Mouse (Mus musculus) hindbrain, embryonic 14.5 days (tissue): ENCODE data around the gene Gm8947. TPM values are rescaled to one million over a fixed set of nuclear protein-coding genes. Genes with fewer than 3 reads are reported as not detected.
"Not testable (repeated sequence)": the region's sequence is repeated elsewhere in the genome, so short reads cannot be mapped to it uniquely, and the experiment has no call there.

Source experiments
- ATAC-seq: fragments of 200-750 bp; cut with Nextera tagmentation; 2 replicates; pipeline ENCODE4 v1.8.0; 2017; ENCODE audit warnings: moderate number of reproducible peaks, mild to moderate bottlenecking, moderate TSS enrichment, moderate library complexity; ENCODE audit not compliant: low FRiP score
- DNase-seq: peaks from one replicate; pipeline ENCODE4 v3.0.0-alpha.2; 2015; ENCODE audit warnings: low spot score
- H3K27ac ChIP-seq: fragments of 300-500 bp; sonication (generic); 2 replicates; pipeline ENCODE4 v1.5.1; 2014; ENCODE audit warnings: mild to moderate bottlenecking, moderate library complexity
- H3K27me3 ChIP-seq: fragments of 300-500 bp; sonication (generic); 2 replicates; pipeline ENCODE4 v1.6.1; 2014; ENCODE audit warnings: mild to moderate bottlenecking, low read length, mixed read lengths; ENCODE audit not compliant: control insufficient read depth, insufficient read depth
- H3K36me3 ChIP-seq: fragments of 300-500 bp; sonication (generic); replicated peaks from 2 replicates; pipeline ENCODE4 v1.6.1; 2014; ENCODE audit not compliant: control insufficient read depth, insufficient read depth
- H3K4me1 ChIP-seq: fragments of 300-500 bp; sonication (generic); replicated peaks from 2 replicates; pipeline ENCODE4 v1.6.1; 2014; ENCODE audit warnings: antibody characterized with exemption, low read length, mixed read lengths; ENCODE audit not compliant: control insufficient read depth, insufficient read depth
- H3K4me2 ChIP-seq: fragments of 300-500 bp; sonication (generic); replicated peaks from 2 replicates; pipeline ENCODE4 v1.6.1; 2014; ENCODE audit warnings: mild to moderate bottlenecking, moderate library complexity
- H3K4me3 ChIP-seq: fragments of 300-500 bp; sonication (generic); replicated peaks from 2 replicates; pipeline ENCODE4 v1.5.1; 2014; ENCODE audit warnings: mild to moderate bottlenecking, low read length
- H3K9ac ChIP-seq: fragments of 300-500 bp; sonication (generic); 2 replicates; pipeline ENCODE4 v1.6.1; 2014
- H3K9me3 ChIP-seq: fragments of 300-500 bp; sonication (generic); 2 replicates; pipeline ENCODE4 v1.6.1; 2016; ENCODE audit warnings: low read length; ENCODE audit not compliant: control insufficient read depth
- WGBS: fragments of 180-500 bp; shearing (Covaris S2); extraction: QIAGEN DNeasy Blood & Tissue Kit; methylation state at CpG from one replicate; pipeline ENCODE4 v1.1.7; 2014; 5-methylcytosine and 5-hydroxymethylcytosine counted together
- polyA plus RNA-seq: library from polyadenylated mRNA; unstranded; fragments of >200 nt; fragmentation: Nextera tagmentation; extraction: Ambion mirVana; gene quantifications from 2 replicates; pipeline ENCODE4 v1.2.1, GENCODE M21; 2014

The Gm8947 gene
- not detected in 2 replicates for polyA plus RNA-seq

DNA sequence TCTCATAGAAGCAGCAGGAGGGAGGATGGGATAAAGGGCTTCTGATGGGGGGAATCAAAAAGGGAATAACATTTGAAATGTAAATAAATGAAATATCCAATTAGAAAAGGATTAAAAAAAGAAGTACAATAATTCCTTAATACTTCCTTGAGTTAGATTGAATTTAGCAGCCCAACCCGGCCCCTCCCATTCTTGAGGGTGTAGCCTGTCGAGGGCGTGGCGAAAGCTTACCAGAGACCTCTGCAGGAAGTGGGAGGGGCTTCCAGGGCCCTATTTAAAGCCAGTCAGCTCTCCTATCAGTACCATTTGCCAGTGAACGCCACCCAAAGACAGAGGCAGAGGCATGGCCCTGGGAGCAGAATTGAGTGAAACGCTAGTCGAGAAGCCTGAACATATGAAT is at the start of gene Gm8947:
TSS of gene Gm8947 (plus strand) at position 302 of the 400 bp plus-strand sequence.
- H3K36me3 ChIP-seq, H3K9ac ChIP-seq, H3K4me2 ChIP-seq, DNase-seq, ATAC-seq, H3K27ac ChIP-seq, H3K4me3 ChIP-seq, H3K9me3 ChIP-seq, H3K4me1 ChIP-seq, H3K27me3 ChIP-seq: not testable (repeated sequence)
- no CpG with 5 or more reads among the region's 7 CpGs for WGBS

DNA sequence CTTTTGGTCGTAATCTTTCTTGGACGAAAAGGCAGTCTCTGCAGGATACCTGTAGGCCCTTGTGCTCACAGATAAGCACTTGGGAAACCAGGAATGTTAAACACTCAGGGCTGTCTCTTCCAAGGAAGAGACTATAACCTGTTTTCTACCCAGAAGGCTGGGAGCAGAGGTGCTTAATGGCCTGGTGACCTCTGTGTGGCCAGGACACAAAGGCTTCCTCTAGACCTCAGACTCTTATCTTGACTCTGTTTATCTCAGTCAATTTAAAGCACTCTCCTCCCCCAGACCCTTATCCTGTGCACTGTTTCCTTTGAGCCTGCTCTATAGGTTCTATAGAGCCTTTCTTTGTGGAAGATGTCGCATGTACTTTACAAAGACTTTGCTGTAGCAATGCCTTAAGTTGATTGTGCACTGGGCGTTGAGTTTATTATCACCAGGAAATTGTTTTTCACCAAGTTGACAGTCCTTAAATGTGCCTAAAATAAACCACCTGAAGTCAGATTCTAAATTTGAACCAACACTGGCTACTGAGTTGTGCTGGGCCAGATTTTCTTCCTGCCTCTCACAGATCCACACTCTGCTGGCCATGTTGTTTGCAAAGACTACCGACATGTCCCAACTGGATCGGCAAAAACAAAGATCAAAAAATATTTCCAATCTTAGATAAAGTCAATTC is 47.6 kb upstream of the Gm8947 start:
- no peak overlapping the region for H3K27ac ChIP-seq
- no peak overlapping the region for H3K4me2 ChIP-seq
- no peaks in the 10 kb centered on the region for H3K36me3 ChIP-seq
- H3K9ac ChIP-seq, result no peak overlapping the region
- H3K4me3 ChIP-seq, result no peak overlapping the region
- H3K4me1 ChIP-seq, result no peaks in the 10 kb centered on the region
- DNase-seq (no peak), ATAC-seq (no peak)
- no peaks in the 10 kb centered on the region for H3K9me3 ChIP-seq
- 79% methylated on average over 6 of the region's 6 CpGs for WGBS
- H3K27me3 ChIP-seq, result no peaks in the 10 kb centered on the region

DNA sequence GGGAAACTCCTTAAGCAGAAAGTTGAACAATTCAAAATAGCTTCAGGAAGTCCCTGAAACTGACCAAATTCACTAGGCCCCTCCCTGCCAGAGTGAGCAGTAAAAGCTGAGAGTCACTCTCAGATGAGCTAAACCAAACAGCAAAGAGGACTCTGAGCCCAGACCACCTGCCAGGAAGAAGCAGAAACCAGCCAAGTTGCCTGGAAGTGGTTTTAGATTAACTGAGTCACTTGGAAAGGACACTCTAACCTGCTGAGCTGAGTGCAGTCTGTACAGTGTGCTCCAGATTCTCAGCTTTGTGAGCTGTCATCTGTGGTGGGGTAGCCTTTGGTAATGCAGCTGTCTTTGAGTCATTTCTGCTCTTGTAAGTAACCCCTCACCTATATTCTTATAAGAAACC is 44.4 kb upstream of the Gm8947 start:
- ATAC-seq (no peak), DNase-seq (no peak)
- Histone ChIP-seq H3K36me3 (no peaks in the 10 kb centered on the region), H3K27ac (no peak overlapping the region), H3K9ac (no peak overlapping the region), H3K27me3 (no peaks in the 10 kb centered on the region), H3K9me3 (no peaks in the 10 kb centered on the region), H3K4me1 (no peaks in the 10 kb centered on the region), H3K4me3 (no peak overlapping the region), H3K4me2 (no peak overlapping the region)

DNA sequence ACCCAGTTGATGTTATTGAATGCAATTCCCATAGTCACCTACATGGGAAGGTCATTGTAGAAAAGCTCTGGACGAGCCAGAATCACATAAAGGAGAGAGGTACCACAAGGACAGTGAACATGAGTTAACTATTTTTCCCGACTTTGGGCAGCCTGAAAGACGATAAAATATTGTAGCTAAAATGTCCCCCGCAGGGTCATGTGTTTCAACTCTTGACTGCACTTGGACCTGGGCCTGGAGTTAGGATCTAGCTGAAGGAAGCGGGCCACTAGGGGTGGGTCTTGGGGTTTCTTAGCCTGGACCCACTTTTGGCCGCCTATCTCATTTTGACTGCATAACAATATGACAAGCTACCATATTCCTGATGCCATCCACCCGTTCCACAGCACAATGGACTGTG is 42.0 kb upstream of the Gm8947 start:
- 89% methylated on average over 7 of the region's 7 CpGs for WGBS
- Histone ChIP-seq H3K9me3 (no peaks in the 10 kb centered on the region), H3K4me1 (no peaks in the 10 kb centered on the region), H3K27ac (no peak overlapping the region), H3K4me3 (no peak overlapping the region), H3K4me2 (no peak overlapping the region), H3K36me3 (no peaks in the 10 kb centered on the region), H3K27me3 (no peaks in the 10 kb centered on the region), H3K9ac (no peak overlapping the region)
- ATAC-seq (no peak), DNase-seq (no peak)

DNA sequence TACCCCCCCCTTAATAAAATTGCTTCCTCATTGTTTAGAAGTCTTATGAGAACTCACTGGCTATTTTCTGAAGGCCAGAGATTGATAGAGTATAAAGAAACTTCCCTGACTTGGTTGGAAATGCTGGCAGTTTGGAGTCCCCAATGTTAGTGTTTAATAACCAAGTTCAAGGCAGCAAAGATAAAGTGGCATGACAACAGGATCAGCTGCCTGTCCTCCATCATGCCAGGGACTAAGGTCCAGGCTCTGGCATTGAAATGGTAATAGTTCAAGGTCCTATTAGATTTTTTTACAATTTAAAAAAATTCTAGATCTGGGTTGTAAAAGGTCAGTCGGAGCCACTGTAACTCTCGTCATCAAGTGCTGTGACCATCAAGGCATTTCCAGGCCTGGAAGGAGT is 41.1 kb upstream of the Gm8947 start:
- 63% methylated on average over 2 of the region's 2 CpGs for WGBS
- no peak overlapping the region for H3K27ac ChIP-seq
- H3K9me3 ChIP-seq, result no peaks in the 10 kb centered on the region
- no peak overlapping the region for H3K4me3 ChIP-seq
- no peaks in the 10 kb centered on the region for H3K4me1 ChIP-seq
- ATAC-seq, result no peak
- H3K4me2 ChIP-seq, result no peak overlapping the region
- H3K9ac ChIP-seq, result no peak overlapping the region
- H3K36me3 ChIP-seq, result no peaks in the 10 kb centered on the region
- H3K27me3 ChIP-seq, result no peaks in the 10 kb centered on the region
- no peak for DNase-seq

DNA sequence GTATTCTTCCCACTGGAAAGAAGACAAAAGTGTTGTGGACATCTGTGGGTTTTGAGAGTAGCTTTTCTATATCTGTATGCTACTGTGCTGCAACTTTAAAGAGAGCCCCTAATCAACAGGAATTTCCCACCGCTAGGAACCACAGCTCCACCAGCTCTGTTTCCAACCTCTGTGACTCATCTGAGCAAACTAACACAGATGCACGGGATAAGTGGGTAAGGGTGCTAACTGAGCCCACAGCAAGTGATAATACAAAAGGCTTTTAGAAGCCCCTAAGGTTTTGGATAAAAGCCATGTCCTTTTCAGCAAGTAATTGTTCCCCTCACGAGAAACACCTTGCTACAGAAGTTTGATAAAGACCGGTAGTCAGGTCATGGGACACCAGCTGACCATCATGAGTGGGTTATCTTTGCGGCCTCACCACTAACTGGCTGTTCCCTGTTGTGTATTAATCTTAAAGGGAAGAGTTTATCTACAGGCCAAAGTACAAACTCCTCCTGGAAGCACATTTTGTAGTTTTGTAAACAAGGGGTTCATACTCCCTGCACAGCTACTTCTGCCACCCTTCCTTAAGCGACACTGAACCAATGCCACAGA is 39.0 kb upstream of the Gm8947 start:
- Histone ChIP-seq H3K36me3 (no peaks in the 10 kb centered on the region), H3K9me3 (no peaks in the 10 kb centered on the region), H3K4me1 (0 out of 2 replicates have a peak, but pooled peaks cover 7% of the 10 kb centered on the region), H3K9ac (no peak overlapping the region), H3K4me2 (no peak overlapping the region), H3K27ac (no peak overlapping the region), H3K4me3 (no peak overlapping the region), H3K27me3 (no peaks in the 10 kb centered on the region)
- ATAC-seq (no peak), DNase-seq (no peak)
- 87% methylated on average over 6 of the region's 6 CpGs for WGBS

DNA sequence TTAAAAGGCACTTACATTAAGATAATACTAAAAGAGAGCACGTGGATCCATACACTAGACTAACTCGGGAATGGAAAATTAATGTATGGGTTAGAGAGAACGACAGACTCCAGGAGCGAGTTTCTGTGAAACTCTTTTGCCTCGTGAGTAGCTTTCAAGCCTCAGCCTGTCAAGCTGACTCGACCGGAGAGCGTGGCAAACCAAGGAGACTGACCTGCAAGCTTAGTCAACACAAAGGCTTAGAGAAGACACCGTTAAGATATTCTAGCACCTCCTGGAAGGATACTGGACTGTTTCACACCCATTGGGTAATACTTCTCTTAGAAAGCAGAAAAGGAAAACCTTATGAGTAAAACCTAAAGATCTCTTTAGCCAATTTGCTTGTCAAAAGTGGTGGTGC is 38.0 kb upstream of the Gm8947 start:
- not testable (repeated sequence) for DNase-seq, ATAC-seq
- WGBS, result 97% methylated on average over 9 of the region's 9 CpGs

DNA sequence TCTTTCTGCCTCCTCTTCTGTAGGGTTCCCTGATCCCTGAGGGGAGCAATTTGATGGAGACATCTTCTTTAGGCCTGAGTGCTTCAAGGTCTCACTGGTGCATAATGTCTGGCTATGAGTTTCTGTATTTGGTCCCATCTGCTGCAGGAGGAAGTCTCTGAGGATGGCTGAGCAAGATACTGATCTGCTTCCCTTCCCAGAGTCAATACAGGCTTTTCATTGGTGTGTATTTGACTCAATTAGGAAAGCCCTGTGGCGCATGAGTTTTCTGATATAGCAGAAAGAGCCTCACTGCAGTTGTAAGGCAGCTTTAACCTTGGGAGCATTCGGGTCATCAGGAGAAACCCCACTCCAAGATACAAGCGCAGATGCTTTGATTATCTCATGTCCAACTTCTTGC is 36.0 kb upstream of the Gm8947 start:
- Histone ChIP-seq H3K4me1 (0 out of 2 replicates have a peak, but pooled peaks cover 9% of the 10 kb centered on the region), H3K9me3 (no peaks in the 10 kb centered on the region), H3K4me2 (no peak overlapping the region), H3K27ac (no peak overlapping the region), H3K27me3 (no peaks in the 10 kb centered on the region), H3K9ac (no peak overlapping the region), H3K4me3 (no peak overlapping the region), H3K36me3 (no peaks in the 10 kb centered on the region)
- WGBS, result 86% methylated on average over 3 of the region's 3 CpGs
- no peak for ATAC-seq
- DNase-seq, result no peak

More for the DNA sequence above, 38.0 kb upstream of the Gm8947 start:
- H3K4me1 ChIP-seq, H3K27me3 ChIP-seq, H3K36me3 ChIP-seq, H3K9me3 ChIP-seq, H3K4me3 ChIP-seq, H3K27ac ChIP-seq, H3K9ac ChIP-seq, H3K4me2 ChIP-seq: not testable (repeated sequence)

DNA sequence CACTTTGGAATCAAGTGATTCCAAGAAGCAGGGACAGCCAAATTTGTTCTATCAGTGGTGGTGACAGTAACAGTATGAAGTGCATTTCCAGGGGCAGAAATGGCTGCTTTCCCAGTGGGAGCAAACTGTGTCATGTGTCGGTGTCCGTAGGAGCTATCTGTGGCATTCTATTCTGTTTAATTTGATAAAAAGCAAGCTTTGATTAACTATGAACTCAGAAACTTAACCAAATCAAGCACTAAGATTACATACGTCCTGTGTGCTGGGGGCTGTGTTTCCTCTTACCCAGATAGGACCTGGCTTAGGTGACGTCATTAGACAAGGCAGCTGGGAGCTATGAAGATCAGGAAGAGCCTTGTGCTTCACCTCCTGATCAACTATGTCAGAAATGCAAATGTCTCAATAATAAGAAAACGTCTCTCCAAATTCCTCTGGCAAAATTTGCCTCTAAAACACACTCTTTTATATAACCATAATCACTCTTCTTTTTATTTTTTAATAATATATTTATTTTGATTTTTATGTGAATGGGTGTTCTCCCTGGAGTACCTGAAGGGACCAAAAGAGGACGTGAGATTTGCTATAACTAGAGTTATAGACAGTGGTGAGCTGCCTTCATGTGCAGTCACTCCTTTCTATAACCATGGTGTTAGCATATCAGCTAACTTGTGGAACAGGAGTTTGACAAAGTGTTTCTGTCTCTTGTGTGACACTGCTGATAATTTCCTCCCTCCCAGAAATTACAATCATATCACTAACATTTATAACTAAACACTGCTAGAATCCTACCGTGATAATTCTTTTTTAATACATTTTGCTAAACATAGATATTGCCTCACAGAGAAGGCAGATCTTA is 35.2 kb upstream of the Gm8947 start:
- Histone ChIP-seq H3K4me3 (no peak overlapping the region), H3K9ac (no peak overlapping the region), H3K4me2 (no peak overlapping the region), H3K4me1 (0 out of 2 replicates have a peak, but pooled peaks cover 9% of the 10 kb centered on the region), H3K36me3 (no peaks in the 10 kb centered on the region), H3K27ac (no peak overlapping the region), H3K9me3 (no peaks in the 10 kb centered on the region), H3K27me3 (no peaks in the 10 kb centered on the region)
- 78% methylated on average over 7 of the region's 7 CpGs for WGBS
- DNase-seq (no peak), ATAC-seq (no peak)
